Comparison of ENCODE assay signal across 12 mouse cellular contexts in genomic region chr7:110631136-110631888, GRCm38 (mm10). TPM values are rescaled to one million over a fixed set of nuclear protein-coding genes. Genes with fewer than 3 reads are reported as not detected.
DNase-seq lines count a peak whose midpoint lies in the region; ATAC-seq and TF ChIP-seq lines count a peak whose summit lies in the region.
"Had no signal": no experiment of that assay in that cellular context is flagged by ENCODE, and none has a peak within 500 bp of the region (broad histone marks: within the 10 kb centered on the region; RNA-seq: fewer than 3 reads in every experiment).

No protein-coding gene starts in this region.

- no peak overlapping the region for H3K9ac ChIP-seq in midbrain, embryonic 16.5 days (ENCODE audit: low read depth, low read length)

- 82% methylated on average over 16 of the region's 16 CpGs for WGBS in midbrain, embryonic 10.5 days
- 76% methylated on average over 16 of the region's 16 CpGs for WGBS in midbrain, embryonic 16.5 days
- WGBS in thymus, adult 2 months: 10% methylated on average over 16 of the region's 16 CpGs

- no peak for TF ChIP-seq CTCF in thymus, adult 2 months (IDR thresholded peaks at IDR 0.05; ENCODE audit: borderline replicate concordance, control insufficient read depth, extremely low read depth, insufficient read depth, low read length, poor library complexity)

- peaks cover 66% of the 10 kb centered on the region for H3K27me3 ChIP-seq in midbrain, embryonic 10.5 days (ENCODE audit: low read depth, poor library complexity, severe bottlenecking)
- H3K27me3 ChIP-seq in midbrain, embryonic 16.5 days (ENCODE audit: control insufficient read depth, insufficient read depth, low read depth, low read length): peaks cover 11% of the 10 kb centered on the region; the same call in 1 of the 2 replicates
- peaks cover 28% of the 10 kb centered on the region for H3K27me3 ChIP-seq in thymus, adult 2 months (ENCODE audit: control insufficient read depth, insufficient read depth, low read length)

- H3K27ac ChIP-seq in midbrain, embryonic 10.5 days (replicated peaks): peak overlapping the region; percentile 80
- H3K27ac ChIP-seq in midbrain, embryonic 16.5 days (ENCODE audit: low read length): no peak overlapping the region
- no peak overlapping the region for H3K27ac ChIP-seq in thymus, adult 2 months (ENCODE audit: control insufficient read depth, insufficient read depth, low read length)
- H3K27ac ChIP-seq: embryonic facial prominence, embryonic 12.5 days; neural tube, embryonic 13.5 days had no signal

- peaks cover 51% of the 10 kb centered on the region for H3K4me1 ChIP-seq in midbrain, embryonic 10.5 days
- peaks cover 30% of the 10 kb centered on the region for H3K4me1 ChIP-seq in midbrain, embryonic 16.5 days (ENCODE audit: control insufficient read depth, insufficient read depth, low read length)
- H3K4me1 ChIP-seq in thymus, adult 2 months (replicated peaks; ENCODE audit: control insufficient read depth, insufficient read depth, low read length): peaks cover 8% of the 10 kb centered on the region; the same call in 1 of the 2 replicates

- H3K36me3 ChIP-seq in midbrain, embryonic 10.5 days: no peaks in the 10 kb centered on the region
- H3K36me3 ChIP-seq in midbrain, embryonic 16.5 days (ENCODE audit: control insufficient read depth, insufficient read depth, low read length): no peaks in the 10 kb centered on the region
- no peaks in the 10 kb centered on the region for H3K36me3 ChIP-seq in thymus, adult 2 months (ENCODE audit: control insufficient read depth, insufficient read depth, low read length)
- H3K36me3 ChIP-seq: embryonic facial prominence, embryonic 12.5 days; neural tube, embryonic 13.5 days had no signal

- H3K9me3 ChIP-seq in midbrain, embryonic 10.5 days (replicated peaks): no peaks in the 10 kb centered on the region
- no peaks in the 10 kb centered on the region for H3K9me3 ChIP-seq in midbrain, embryonic 16.5 days (replicated peaks; ENCODE audit: control insufficient read depth, low read length, poor library complexity, severe bottlenecking)
- H3K9me3 ChIP-seq: embryonic facial prominence, embryonic 12.5 days; neural tube, embryonic 13.5 days had no signal

- no peak overlapping the region for H3K4me3 ChIP-seq in midbrain, embryonic 10.5 days
- no peak overlapping the region for H3K4me3 ChIP-seq in midbrain, embryonic 16.5 days (ENCODE audit: low read depth, low read length)
- H3K4me3 ChIP-seq in thymus, adult 2 months (ENCODE audit: control insufficient read depth, insufficient read depth, low read length): no peak overlapping the region

- no peak for ATAC-seq in midbrain, embryonic 16.5 days

- no peak for TF ChIP-seq POLR2A in thymus, adult 2 months (IDR thresholded peaks at IDR 0.05; ENCODE audit: control insufficient read depth, extremely low read depth, insufficient read depth, low read length, poor library complexity)

- DNase-seq in cerebellum, postnatal 14 days: peak; percentile 30 to 38
- DNase-seq in cerebellum, adult 8-10 months: no peak
- DNase-seq in midbrain, embryonic 10.5 days (ENCODE audit: low spot score): no peak
- DNase-seq in kidney, adult 9 months: peak; percentile 65
- no peak for DNase-seq in thymus, postnatal 10 days (ENCODE audit: low spot score in 2 of 2)
- no peak for DNase-seq in thymus, adult 2 months
- DNase-seq in urinary bladder, postnatal 36 days (ENCODE audit: low spot score in 2 of 2): no peak
- DNase-seq: liver, postnatal 0 days; spleen, adult 18-20 months had no signal

- no peak overlapping the region for H3K4me2 ChIP-seq in midbrain, embryonic 16.5 days (ENCODE audit: low read length)

RNA-seq across cellular contexts. Expression of gene Adm, which starts 3.9 kb away (rescaled TPM):
- polyA plus RNA-seq in midbrain, embryonic 10.5 days (2016; fragmentation: Nextera tagmentation; extraction: Ambion mirVana): 5.8 and 7.1 TPM in 2 replicates
- 3.9 and 4.9 TPM in 2 replicates for polyA plus RNA-seq in midbrain, embryonic 16.5 days (2015; fragmentation: Nextera tagmentation; extraction: Ambion mirVana)
- polyA plus RNA-seq in thymus, adult 2 months (2012; rRNA removed): 12.0 and 14.1 TPM in 2 replicates

RNA-seq across cellular contexts. Expression of gene Sbf2, which starts 16.6 kb away (rescaled TPM):
- polyA plus RNA-seq in midbrain, embryonic 10.5 days (2016; fragmentation: Nextera tagmentation; extraction: Ambion mirVana): 29.8 and 36.7 TPM in 2 replicates
- polyA plus RNA-seq in midbrain, embryonic 16.5 days (2015; fragmentation: Nextera tagmentation; extraction: Ambion mirVana): 57.1 and 66.3 TPM in 2 replicates
- 6.3 and 8.8 TPM in 2 replicates for polyA plus RNA-seq in thymus, adult 2 months (2012; rRNA removed)

Comparison
In these comparisons a context has a peak if more than half of its experiments do, and no peak if none do; other contexts are left out.
1. DNase-seq: peak in cerebellum, postnatal 14 days (2 of 2) and kidney, adult 9 months (single experiment); none in cerebellum, adult 8-10 months (single experiment), midbrain, embryonic 10.5 days (single experiment), thymus, postnatal 10 days (0 of 2), thymus, adult 2 months (single experiment) and urinary bladder, postnatal 36 days (0 of 2).